Mouse (Mus musculus): ENCODE results near the gene Barhl2.

DNA sequence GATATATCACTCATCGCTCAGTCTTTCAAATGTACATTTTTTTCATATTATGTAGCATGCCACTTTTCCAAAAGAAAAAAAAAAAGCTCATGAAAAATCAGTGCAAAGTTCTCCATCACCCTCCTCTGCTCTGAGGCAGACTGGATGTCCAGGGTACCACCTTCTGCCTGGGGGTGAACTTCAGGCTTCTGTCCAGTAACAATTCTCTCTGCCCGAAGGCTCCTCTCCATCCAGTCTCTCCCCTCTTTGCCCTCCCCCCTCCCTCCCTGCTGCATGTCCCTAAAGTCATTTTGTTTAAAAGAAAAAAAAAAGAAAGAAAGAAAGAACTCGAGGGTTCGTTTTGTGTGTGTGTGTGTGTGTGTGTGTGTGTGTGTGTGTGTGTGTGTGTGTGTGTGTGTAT is 5.3 kb downstream of the Barhl2 start:
- no peak for TF ChIP-seq GATA1 (IDR thresholded peaks at IDR 0.05; ENCODE audit: borderline replicate concordance, low read length)
- TF ChIP-seq FLI1 (IDR thresholded peaks at IDR 0.05; ENCODE audit: low read length), result no peak
